Comparison of ENCODE assay signal across 30 mouse cellular contexts in the genomic region with DNA sequence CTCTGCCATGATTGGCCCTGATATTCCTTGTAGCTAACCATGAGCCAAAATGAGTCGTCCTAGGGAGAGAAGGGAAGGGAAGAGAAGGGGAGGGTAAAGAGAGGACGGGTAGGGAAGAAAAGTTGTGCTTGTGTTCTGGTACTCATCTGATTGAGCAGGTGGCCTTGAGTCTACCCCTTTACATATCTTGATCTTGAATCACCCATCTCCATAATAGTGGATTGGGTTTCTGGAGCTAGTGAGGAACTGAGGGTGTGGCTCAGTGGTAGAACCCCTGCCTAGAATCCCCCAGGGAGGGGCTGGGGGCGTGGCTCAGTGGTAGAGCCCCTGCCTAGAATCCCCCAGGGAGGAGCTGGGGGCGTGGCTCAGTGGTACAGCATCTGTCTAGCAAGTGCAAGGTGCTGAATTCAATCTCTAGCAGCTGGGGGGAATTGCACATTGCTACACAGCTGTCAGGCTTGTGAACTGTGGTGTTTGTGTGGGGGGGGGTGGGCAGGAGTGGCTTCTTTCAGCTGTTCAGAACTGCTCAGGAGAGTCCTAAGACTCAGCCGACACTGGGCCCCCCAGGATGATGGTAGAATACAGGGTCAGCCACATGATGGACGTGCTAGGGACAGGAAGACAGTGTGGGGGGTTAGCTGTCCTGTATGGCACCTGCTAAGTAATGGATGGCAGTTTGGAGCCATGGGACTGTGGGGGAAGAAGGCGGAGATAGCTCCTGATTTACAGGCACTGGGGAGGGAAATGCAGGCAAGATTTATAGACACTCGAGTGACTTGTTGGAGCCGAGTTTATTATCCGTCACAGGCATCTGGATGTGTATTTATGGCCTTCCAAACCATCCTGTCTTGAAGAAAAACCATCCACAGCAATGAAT. TPM values are rescaled to one million over a fixed set of nuclear protein-coding genes. Genes with fewer than 3 reads are reported as not detected.
DNase-seq lines count a peak whose midpoint lies in the region; ATAC-seq lines count a peak whose summit lies in the region.
"Had no signal": no experiment of that assay in that cellular context is flagged by ENCODE, and none has a peak within 500 bp of the region (broad histone marks: within the 10 kb centered on the region; RNA-seq: fewer than 3 reads in every experiment).

No protein-coding gene starts in this region.

- peaks cover 17% of the 10 kb centered on the region; the same call in 1 of the 2 replicates for H3K27me3 ChIP-seq in kidney, embryonic 15.5 days

- no peaks in the 10 kb centered on the region for H3K36me3 ChIP-seq in kidney, embryonic 15.5 days
- H3K36me3 ChIP-seq: embryonic facial prominence, embryonic 13.5 days; heart, embryonic 12.5 days had no signal

- H3K27ac ChIP-seq in kidney, embryonic 15.5 days: peak overlapping the region; percentile 84
- H3K27ac ChIP-seq: embryonic facial prominence, embryonic 13.5 days; hindbrain, postnatal 0 days had no signal

- H3K4me3 ChIP-seq in kidney, embryonic 15.5 days (replicated peaks): no peak overlapping the region
- H3K4me3 ChIP-seq: embryonic facial prominence, embryonic 13.5 days; heart, embryonic 12.5 days had no signal

- no peaks in the 10 kb centered on the region for H3K9me3 ChIP-seq in kidney, embryonic 15.5 days (replicated peaks)
- H3K9me3 ChIP-seq: embryonic facial prominence, embryonic 13.5 days; heart, embryonic 12.5 days had no signal

- H3K4me1 ChIP-seq in kidney, embryonic 15.5 days: peaks cover 34% of the 10 kb centered on the region

- 24% methylated on average over 10 of the region's 10 CpGs for WGBS in kidney, embryonic 15.5 days

- no peak for DNase-seq in kidney, adult 18-20 months
- DNase-seq in R1 (ENCODE audit: low read depth, low spot score): peak; percentile 78
- peak; percentile 29 for DNase-seq in neural tube, embryonic 10.5 days (ENCODE audit: extremely low spot score, low spot score)
- DNase-seq in yolk sac, embryonic 10.5 days (ENCODE audit: low spot score): peak; percentile 2
- no peak for DNase-seq in heart, postnatal 10 days
- DNase-seq in cerebellum, adult 9-10 months: no peak
- DNase-seq: adrenal gland, postnatal 25 days; cerebellum, adult 8-10 months; gastrocnemius, postnatal 14 days; heart, adult 18-20 months; heart, postnatal 14 days; lung, postnatal 4 days; retina, postnatal 1 day; right cerebral cortex, postnatal 25 days; spleen, adult 18-20 months had no signal

- intact Hi-C loops in heart, postnatal 10 days (cut with DNase I): no loop called here

- H3K9ac ChIP-seq in kidney, embryonic 15.5 days: no peak overlapping the region
- H3K9ac ChIP-seq: embryonic facial prominence, embryonic 13.5 days; heart, embryonic 12.5 days had no signal

- ATAC-seq in kidney, embryonic 15.5 days (replicated peaks; ENCODE audit: low FRiP score): peak; percentile 86
- ATAC-seq: forebrain, embryonic 14.5 days; hindbrain, postnatal 0 days; intestine, postnatal 0 days; midbrain, embryonic 16.5 days had no signal

- H3K4me2 ChIP-seq in kidney, embryonic 15.5 days: no peak overlapping the region
- H3K4me2 ChIP-seq: embryonic facial prominence, embryonic 13.5 days; heart, embryonic 12.5 days had no signal

RNA-seq across cellular contexts. Expression of gene Myl10, which starts 24.0 kb away (rescaled TPM):
- not detected in 2 replicates for polyA plus RNA-seq in kidney, embryonic 15.5 days (2015; fragmentation: Nextera tagmentation; extraction: Ambion mirVana)
- total RNA-seq in heart, postnatal 10 days (2021): not detected
- total RNA-seq: adrenal gland, postnatal 25 days; heart, adult 18-20 months; heart, postnatal 14 days; hindbrain, postnatal 0 days; left cerebral cortex, adult 18-20 months; left cerebral cortex, postnatal 36 days; liver, adult 2 months had no signal
- polyA plus RNA-seq: brain, embryonic 14.5 days; embryonic facial prominence, embryonic 13.5 days; forebrain, embryonic 14.5 days; heart, embryonic 12.5 days; hindbrain, embryonic 11.5 days; hindbrain, postnatal 0 days; intestine, postnatal 0 days; liver, adult 2 months; liver, embryonic 16.5 days; lung, embryonic 16.5 days; midbrain, embryonic 16.5 days; urinary bladder, adult 2 months had no signal

Comparison
In these comparisons a context has a peak if more than half of its experiments do, and no peak if none do; other contexts are left out.
1. DNase-seq: peak in R1 (single experiment), neural tube, embryonic 10.5 days (single experiment) and yolk sac, embryonic 10.5 days (single experiment); none in kidney, adult 18-20 months (single experiment), heart, postnatal 10 days (0 of 2) and cerebellum, adult 9-10 months (single experiment).